In genomic region chr10:86952696-86953095, GRCm38 (mm10) we compare ENCODE assay signal across 24 mouse cellular contexts. TPM values are rescaled to one million over a fixed set of nuclear protein-coding genes. Genes with fewer than 3 reads are reported as not detected.
DNase-seq lines count a peak whose midpoint lies in the region; ATAC-seq and TF ChIP-seq lines count a peak whose summit lies in the region.
"Had no signal": no experiment of that assay in that cellular context is flagged by ENCODE, and none has a peak within 500 bp of the region (broad histone marks: within the 10 kb centered on the region; RNA-seq: fewer than 3 reads in every experiment).

No protein-coding gene starts in this region.

- WGBS in forebrain, postnatal 0 days, result 63% methylated on average over 1 of the region's 1 CpGs
- WGBS in forebrain, embryonic 16.5 days, result 68% methylated on average over 1 of the region's 1 CpGs

- intact Hi-C loops in left cerebral cortex, adult 2 months (cut with DNase I), result no loop called here
- intact Hi-C loops in left cerebral cortex, postnatal 14 days (cut with DNase I), result no loop called here

- no peak for TF ChIP-seq POLR2A in brain, embryonic 14.5 days (IDR thresholded peaks at IDR 0.05; ENCODE audit: borderline replicate concordance, extremely low read depth, insufficient read depth, insufficient read length, poor library complexity, severe bottlenecking)

- ATAC-seq in forebrain, postnatal 0 days, result no peak
- ATAC-seq in forebrain, embryonic 16.5 days, result no peak
- ATAC-seq: forebrain, embryonic 15.5 days; intestine, embryonic 15.5 days had no signal

- H3K36me3 ChIP-seq in forebrain, postnatal 0 days (ENCODE audit: insufficient read depth), result no peaks in the 10 kb centered on the region
- H3K36me3 ChIP-seq in forebrain, embryonic 16.5 days (ENCODE audit: control insufficient read depth, insufficient read depth), result no peaks in the 10 kb centered on the region
- H3K36me3 ChIP-seq in E14TG2a.4 (ENCODE audit: insufficient read depth, low read length), result no peaks in the 10 kb centered on the region
- H3K36me3 ChIP-seq: embryonic facial prominence, embryonic 10.5 days; forebrain, embryonic 15.5 days; hindbrain, embryonic 15.5 days; intestine, embryonic 15.5 days; limb, embryonic 15.5 days; midbrain, embryonic 12.5 days had no signal

- no peaks in the 10 kb centered on the region for H3K4me1 ChIP-seq in forebrain, postnatal 0 days (ENCODE audit: insufficient read depth)
- H3K4me1 ChIP-seq in forebrain, embryonic 16.5 days (replicated peaks; ENCODE audit: control insufficient read depth, insufficient read depth, low read length), result no peaks in the 10 kb centered on the region
- peaks cover 9% of the 10 kb centered on the region for H3K4me1 ChIP-seq in E14TG2a.4 (replicated peaks; ENCODE audit: low read depth, low read length)
- H3K4me1 ChIP-seq: forebrain, embryonic 15.5 days; hindbrain, embryonic 15.5 days; intestine, embryonic 15.5 days; limb, embryonic 15.5 days; midbrain, embryonic 12.5 days had no signal

- H3K4me2 ChIP-seq in forebrain, postnatal 0 days (ENCODE audit: low read depth), result no peak overlapping the region
- no peak overlapping the region for H3K4me2 ChIP-seq in forebrain, embryonic 16.5 days (ENCODE audit: low read length)
- H3K4me2 ChIP-seq: forebrain, embryonic 15.5 days; hindbrain, embryonic 15.5 days; intestine, embryonic 15.5 days; limb, embryonic 15.5 days; midbrain, embryonic 12.5 days had no signal

- no peak overlapping the region for H3K27ac ChIP-seq in forebrain, postnatal 0 days (ENCODE audit: low read depth, low read length)
- no peak overlapping the region for H3K27ac ChIP-seq in forebrain, embryonic 16.5 days (ENCODE audit: low read length)
- no peak overlapping the region for H3K27ac ChIP-seq in left cerebral cortex, adult 2 months
- H3K27ac ChIP-seq: embryonic facial prominence, embryonic 10.5 days; forebrain, embryonic 15.5 days; heart, adult 2 months; hindbrain, embryonic 15.5 days; intestine, embryonic 15.5 days; limb, embryonic 15.5 days; midbrain, embryonic 12.5 days had no signal

- peak; percentile 20; the same call in 1 of the 2 replicates for TF ChIP-seq CTCF in forebrain, postnatal 0 days (IDR thresholded peaks at IDR 0.05; ENCODE audit: low read depth)
- TF ChIP-seq CTCF in left cerebral cortex, adult 2 months (IDR thresholded peaks at IDR 0.05), result peak; percentile 13
- peak; percentile 75 for TF ChIP-seq CTCF in E14TG2a.4 (conservative IDR thresholded peaks at IDR 0.05; ENCODE audit: low read length)
- TF ChIP-seq CTCF in brain, embryonic 14.5 days (IDR thresholded peaks at IDR 0.05; ENCODE audit: borderline replicate concordance, extremely low read depth, insufficient read depth, insufficient read length), result peak; percentile 18; the same call in 1 of the 2 replicates

- H3K9ac ChIP-seq in forebrain, postnatal 0 days, result no peak overlapping the region
- no peak overlapping the region for H3K9ac ChIP-seq in forebrain, embryonic 16.5 days (replicated peaks; ENCODE audit: low read depth, low read length)
- H3K9ac ChIP-seq: forebrain, embryonic 15.5 days; hindbrain, embryonic 15.5 days; intestine, embryonic 15.5 days; limb, embryonic 15.5 days; midbrain, embryonic 12.5 days had no signal

- DNase-seq in forebrain, postnatal 0 days, result no peak
- DNase-seq in left cerebral cortex, adult 2 months (ENCODE audit: extremely low spot score in 1 of 2, low spot score in 2 of 2), result no peak
- DNase-seq in left cerebral cortex, postnatal 14 days (ENCODE audit: low spot score in 2 of 2), result no peak
- no peak for DNase-seq in brain, embryonic 14.5 days (ENCODE audit: low read depth)
- no peak for DNase-seq in cerebellum, postnatal 14 days
- DNase-seq: adrenal gland, postnatal 36 days; cerebellum, adult 11 months; cerebellum, adult 9-11 months; gastrocnemius, postnatal 25 days; heart, adult 2 months; kidney, postnatal 36 days; left cerebral cortex, postnatal 4 days; lung, adult 2 months; right cerebral cortex, postnatal 25 days; spleen, adult 18-20 months; thymus, postnatal 25 days had no signal

- no peaks in the 10 kb centered on the region for H3K9me3 ChIP-seq in forebrain, postnatal 0 days (ENCODE audit: low read length)
- H3K9me3 ChIP-seq in forebrain, embryonic 16.5 days (ENCODE audit: control insufficient read depth, low read length), result no peaks in the 10 kb centered on the region
- no peaks in the 10 kb centered on the region for H3K9me3 ChIP-seq in E14TG2a.4 (ENCODE audit: low read length)
- H3K9me3 ChIP-seq: embryonic facial prominence, embryonic 10.5 days; forebrain, embryonic 15.5 days; hindbrain, embryonic 15.5 days; intestine, embryonic 15.5 days; limb, embryonic 15.5 days; midbrain, embryonic 12.5 days had no signal

- no peak overlapping the region for H3K4me3 ChIP-seq in forebrain, postnatal 0 days (ENCODE audit: low read depth, low read length)
- no peak overlapping the region for H3K4me3 ChIP-seq in forebrain, embryonic 16.5 days (replicated peaks; ENCODE audit: low read length)
- no peak overlapping the region for H3K4me3 ChIP-seq in left cerebral cortex, adult 2 months
- H3K4me3 ChIP-seq in E14TG2a.4 (replicated peaks; ENCODE audit: low read length), result no peak overlapping the region
- H3K4me3 ChIP-seq: embryonic facial prominence, embryonic 10.5 days; forebrain, embryonic 15.5 days; heart, adult 2 months; hindbrain, embryonic 15.5 days; intestine, embryonic 15.5 days; limb, embryonic 15.5 days; midbrain, embryonic 12.5 days had no signal

- no peaks in the 10 kb centered on the region for H3K27me3 ChIP-seq in forebrain, postnatal 0 days (ENCODE audit: insufficient read depth, low read length)
- no peaks in the 10 kb centered on the region for H3K27me3 ChIP-seq in forebrain, embryonic 16.5 days (replicated peaks; ENCODE audit: control insufficient read depth, insufficient read depth, low read length)
- H3K27me3 ChIP-seq in E14TG2a.4 (ENCODE audit: insufficient read depth, low read length), result 0 out of 2 replicates have a peak, but pooled peaks cover 3% of the 10 kb centered on the region
- H3K27me3 ChIP-seq: forebrain, embryonic 15.5 days; hindbrain, embryonic 15.5 days; intestine, embryonic 15.5 days; limb, embryonic 15.5 days; midbrain, embryonic 12.5 days had no signal

RNA-seq across cellular contexts. Expression of gene Stab2, which starts 55.1 kb away (rescaled TPM):
- total RNA-seq in forebrain, postnatal 0 days (2014; rRNA removed), result 0.19 and 0.31 TPM in 2 replicates
- 0.04 and 0.08 TPM in 2 replicates for polyA plus RNA-seq in forebrain, postnatal 0 days (2015; fragmentation: Nextera tagmentation; extraction: Ambion mirVana)
- 0.06 and 0.15 TPM in 2 replicates for polyA plus RNA-seq in forebrain, embryonic 16.5 days (2015; fragmentation: Nextera tagmentation; extraction: Ambion mirVana)
- under 1 TPM; 0.18 to 0.23 TPM for total RNA-seq in left cerebral cortex, adult 2 months (2021)
- total RNA-seq in left cerebral cortex, postnatal 14 days (2021), result under 1 TPM; 0.25 to 0.37 TPM
- polyA plus RNA-seq in brain, embryonic 14.5 days (2012; rRNA removed), result 0.14 and 0.16 TPM in 2 replicates

Comparison
In these comparisons a context has a peak if more than half of its experiments do, and no peak if none do; other contexts are left out.
1. CTCF ChIP-seq: peak in every context shown above with its lines; median percentile 75 in E14TG2a.4; 20 in forebrain, postnatal 0 days; 18 in brain, embryonic 14.5 days; 13 in left cerebral cortex, adult 2 months.